Mouse (Mus musculus): ENCODE measurements around the gene Mcm3ap. TPM values are rescaled to one million over a fixed set of nuclear protein-coding genes. Genes with fewer than 3 reads are reported as not detected.

Gene Mcm3ap
- total RNA-seq, 1 experiment from 2014 or later, result 40.8 TPM

Other genes with a start within 250 kb of the Mcm3ap start
- gene Prmt2, start 231.1 kb upstream of the Mcm3ap start, total RNA-seq (2021), result 21.2 and 21.9 TPM in 2 replicates
- gene S100b, start 215.1 kb upstream of the Mcm3ap start, total RNA-seq (2021), result 11.3 and 11.8 TPM in 2 replicates
- 28.5 and 33.2 TPM in 2 replicates for gene Dip2a, start 123.6 kb upstream of the Mcm3ap start, total RNA-seq (2021)
- not detected in 2 replicates for gene AC141477.1, start 28.5 kb upstream of the Mcm3ap start, total RNA-seq (2021)
- gene Pcnt, start 26.1 kb upstream of the Mcm3ap start, total RNA-seq (2021), result 22.2 and 23.9 TPM in 2 replicates
- gene 2610028H24Rik, start 19.8 kb upstream of the Mcm3ap start, total RNA-seq (2021), result not detected in 2 replicates
- 3.4 and 4.5 TPM in 2 replicates for gene Ybey, start 187 bp downstream of the Mcm3ap start, total RNA-seq (2021)
- gene Lss, start 62.7 kb downstream of the Mcm3ap start, total RNA-seq (2021), result 116 and 134 TPM in 2 replicates
- gene Spatc1l, start 93.3 kb downstream of the Mcm3ap start, total RNA-seq (2021), result not detected in 2 replicates
- gene Ftcd, start 106.7 kb downstream of the Mcm3ap start, total RNA-seq (2021), result 2.1 TPM in 1 of 2 replicates, not detected in the other
- 29.1 and 32.0 TPM in 2 replicates for gene Col6a2, start 154.7 kb downstream of the Mcm3ap start, total RNA-seq (2021)